Mouse (Mus musculus) adrenal gland, postnatal 36 days (tissue): ENCODE measurements at regions not wholly inside any gene's neighbourhood (a gene's known extent, or its start where the extent isn't known, plus 50 kb on each side); places are given as distances from the start of the nearest gene placed in this dataset.
A peak's percentile ranks its signal among the peaks of the same experiment; 100 is the strongest.

Experiments
- DNase-seq, 2 experiments: peaks; one replicate each; pipeline ENCODE4 v3.0.0; 2021; ENCODE audit warnings: mixed read lengths in 1 of 2

DNA sequence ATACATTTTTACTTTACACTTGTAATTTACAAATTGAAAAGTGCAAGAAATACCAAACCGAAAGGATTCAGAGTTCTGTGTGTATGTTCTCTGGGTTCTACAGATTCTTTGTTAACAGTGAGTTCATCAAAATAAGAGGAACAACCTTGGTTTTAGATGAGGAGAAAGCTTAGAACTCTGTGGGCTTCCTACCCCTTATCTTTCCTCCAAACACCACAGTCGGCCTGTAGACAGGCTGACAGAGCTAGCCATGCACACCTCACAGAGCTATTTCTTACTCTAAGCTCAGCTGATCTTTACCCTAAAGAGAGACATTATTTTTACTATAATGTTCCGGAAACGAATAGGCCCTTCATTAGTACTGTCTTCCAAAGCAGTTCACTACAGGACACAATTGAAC, 67.7 kb upstream of the Zdhhc17 start:
- DNase-seq = no peak

DNA sequence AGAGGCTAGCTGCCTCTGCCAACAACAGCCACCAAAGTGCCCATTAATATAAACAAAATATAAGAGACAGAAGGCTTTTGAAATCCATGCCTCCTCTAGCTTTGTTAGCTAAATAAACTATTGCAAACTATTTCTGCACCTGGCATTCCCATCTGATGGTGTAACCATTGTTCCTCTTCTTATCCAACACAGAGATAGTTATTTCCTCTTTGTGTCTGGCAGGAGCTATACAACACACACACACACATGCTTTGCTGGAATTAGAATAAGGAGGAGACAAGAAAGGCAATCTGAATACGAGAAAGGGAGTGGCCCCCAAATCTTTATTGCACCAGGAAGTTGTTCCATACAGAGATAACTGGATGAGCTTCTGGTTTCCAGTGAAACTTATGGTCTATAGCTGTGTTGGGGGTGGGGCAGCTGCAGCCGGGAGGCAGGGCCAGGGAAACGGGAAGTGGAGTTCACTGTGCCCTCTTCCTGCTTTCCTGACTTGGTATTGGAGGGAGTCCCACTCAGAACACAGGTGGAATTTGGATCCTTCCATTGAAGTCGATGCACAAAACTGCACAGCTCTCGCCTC, 64.0 kb upstream of the Zdhhc17 start:
- peak in 1 of 2 experiments; percentile 51 for DNase-seq

DNA sequence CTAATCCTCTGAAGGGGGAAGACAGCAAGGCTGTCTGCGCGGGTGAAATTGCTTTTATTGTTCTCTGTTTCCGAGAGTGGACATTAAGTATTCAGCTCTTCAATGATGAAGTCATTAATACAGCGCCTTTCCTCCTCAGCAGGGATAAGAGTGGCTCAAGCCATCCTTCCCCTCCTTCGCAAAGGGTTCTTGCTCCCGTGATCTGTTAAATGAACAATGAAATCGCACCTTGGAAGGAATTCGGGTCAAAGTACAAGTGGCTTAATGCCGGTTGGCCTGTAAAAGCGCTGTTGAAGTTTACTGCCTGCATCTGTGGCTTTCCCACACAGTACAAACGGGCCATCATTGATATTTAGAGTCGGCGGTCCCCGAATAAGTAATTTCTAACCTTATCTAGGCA, 63.3 kb upstream of the Zdhhc17 start:
- no peak for DNase-seq

DNA sequence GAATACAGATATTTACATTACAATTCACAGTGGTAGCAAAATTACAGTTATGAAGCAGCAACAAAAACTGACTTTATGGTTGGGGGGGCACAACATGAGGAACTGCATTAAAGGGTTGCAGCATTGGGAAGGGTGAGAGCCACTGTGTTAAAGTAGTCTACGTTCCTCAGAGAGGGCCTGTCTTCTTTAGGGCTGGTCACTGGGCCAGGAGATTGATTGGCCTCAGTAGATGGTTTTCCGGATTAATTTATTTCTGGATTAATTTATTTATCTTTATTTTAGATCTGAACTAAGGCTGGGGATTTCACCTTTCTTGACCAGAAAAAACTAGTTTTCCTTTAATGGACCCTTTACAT, 62.6 kb upstream of the Zdhhc17 start:
- DNase-seq = no peak

DNA sequence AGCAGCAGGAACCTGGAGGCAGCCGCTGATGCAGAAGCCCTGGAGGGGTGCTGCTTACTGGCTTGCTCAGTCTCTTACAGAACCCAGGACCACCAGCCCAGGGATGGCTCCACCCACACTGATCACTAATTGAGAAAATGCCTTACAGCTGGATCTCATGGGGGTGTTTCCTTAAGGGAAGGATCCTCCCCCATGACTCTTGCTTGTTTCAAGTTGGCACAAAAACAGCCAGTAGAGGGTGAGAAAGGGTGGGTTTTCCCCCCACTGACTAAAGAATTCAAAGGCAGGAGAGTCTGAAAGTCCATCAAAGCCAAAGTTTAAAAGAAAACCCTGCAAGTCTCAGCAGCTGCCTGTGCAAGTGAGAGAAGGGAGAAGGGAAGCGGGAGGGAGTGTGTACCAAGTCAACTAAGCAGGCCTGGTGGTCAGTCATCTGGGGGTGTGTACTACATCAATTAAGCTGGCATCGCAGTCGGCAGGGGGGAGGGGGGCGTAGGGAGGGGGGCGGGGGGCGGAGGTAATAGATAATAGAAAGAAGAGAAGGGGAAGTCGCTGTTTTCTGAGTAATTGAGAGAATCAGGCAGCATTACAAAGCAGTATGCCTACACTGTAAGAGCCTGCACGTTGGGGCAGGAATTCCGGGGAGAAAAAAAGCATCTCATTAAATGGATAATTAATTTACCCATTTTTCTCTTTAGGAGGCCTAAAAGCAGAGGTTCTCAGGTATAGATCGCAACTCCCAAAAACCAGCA, 62.0 kb upstream of the Zdhhc17 start:
- DNase-seq = no peak

DNA sequence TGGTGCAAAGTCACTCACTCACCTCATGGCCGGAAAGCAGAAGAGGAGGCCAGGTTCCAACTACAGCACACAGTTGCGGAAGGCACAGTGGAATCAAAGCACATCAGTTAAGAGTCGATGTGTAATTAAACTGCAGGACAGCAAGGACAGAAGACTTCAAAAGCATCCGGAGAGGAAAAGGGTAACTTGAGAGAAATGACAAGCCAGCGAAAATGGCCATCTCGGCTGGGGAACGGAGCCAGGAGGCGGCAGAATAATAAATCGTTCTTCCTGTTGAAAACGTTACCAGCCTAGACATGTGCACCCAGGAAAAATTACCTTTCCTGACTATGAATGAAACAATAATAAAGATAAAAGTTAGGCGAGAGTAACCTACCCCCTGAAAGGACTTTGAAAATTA, 56.2 kb upstream of the Zdhhc17 start:
- peak; percentile 41 to 52 for DNase-seq

DNA sequence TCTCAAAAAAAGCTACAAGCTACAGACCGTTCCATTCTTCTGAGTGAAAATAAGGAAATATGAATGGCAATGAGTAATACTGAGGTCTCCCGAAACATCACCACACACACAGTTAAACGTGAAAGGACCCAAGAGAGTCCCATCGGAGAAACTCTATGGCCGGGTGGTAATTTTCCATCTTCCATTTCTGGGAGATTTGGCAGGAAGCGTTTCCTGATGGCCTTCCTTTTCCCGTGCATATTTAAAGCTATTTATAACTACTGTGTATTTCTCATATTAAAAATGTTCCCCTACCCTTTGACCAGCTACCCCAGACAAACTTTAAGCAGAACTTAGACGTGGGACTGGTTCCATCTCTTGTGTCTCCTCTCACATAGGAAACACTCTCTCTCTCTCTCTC, 50.7 kb upstream of the Zdhhc17 start:
- DNase-seq = peak; percentile 18 to 33
